Mouse (Mus musculus): Measurements from ENCODE around the gene Cep55. TPM values are rescaled to one million over a fixed set of nuclear protein-coding genes. Genes with fewer than 3 reads are reported as not detected.

The Cep55 gene
- polyA plus RNA-seq, 1 experiment from 2014 or later, result 25.5 TPM

DNA sequence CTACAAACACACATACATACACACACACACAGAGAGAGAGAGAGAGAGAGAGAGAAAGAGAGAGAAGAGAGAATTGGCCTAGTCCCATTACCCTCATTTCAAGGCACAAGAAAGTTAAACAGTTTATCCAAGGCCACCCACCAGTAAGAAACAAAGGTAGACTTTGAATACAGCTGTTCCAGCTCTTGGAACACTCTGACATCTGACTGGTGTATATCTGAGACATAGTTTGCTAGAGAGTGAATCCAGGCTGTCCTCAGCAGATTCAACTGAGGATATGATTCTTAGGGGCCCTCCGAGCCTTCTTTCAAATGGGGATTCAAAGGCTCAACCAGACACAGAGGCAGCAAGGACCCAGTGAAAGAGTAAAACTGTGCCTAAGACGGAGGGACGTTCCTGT, 25.5 kb upstream of the Cep55 start:
- Histone ChIP-seq H3K36me3 (no peaks in the 10 kb centered on the region), H3K4me3 (no peak overlapping the region), H3K4me1 (peaks cover 56% of the 10 kb centered on the region), H3K9me3 (no peaks in the 10 kb centered on the region), H3K4me2 (no peak overlapping the region), H3K27ac (replicated peaks) (0 out of 2 replicates have a peak overlapping the region, but pooled peaks have one; percentile 42), H3K27me3 (replicated peaks) (no peaks in the 10 kb centered on the region; the same call in 1 of the 2 replicates), H3K9ac (no peak overlapping the region)
- ATAC-seq (ENCODE audit: extremely low read depth, insufficient number of reproducible peaks, low FRiP score, low TSS enrichment), result no peak
- WGBS, result 67% methylated on average over 3 of the region's 3 CpGs

GRCm38 (mm10) chr19:38029871-38030270, 24.9 kb upstream of the Cep55 start:
- H3K4me2 ChIP-seq, result 0 out of 2 replicates have a peak overlapping the region, but pooled peaks have one; percentile 4
- peaks cover 54% of the 10 kb centered on the region for H3K4me1 ChIP-seq
- no peak for ATAC-seq (ENCODE audit: extremely low read depth, insufficient number of reproducible peaks, low FRiP score, low TSS enrichment)
- H3K9me3 ChIP-seq, result no peaks in the 10 kb centered on the region
- WGBS, result 54% methylated on average over 3 of the region's 3 CpGs
- 0 out of 2 replicates have a peak overlapping the region, but pooled peaks have one; percentile 42 for H3K27ac ChIP-seq (replicated peaks)
- H3K36me3 ChIP-seq, result no peaks in the 10 kb centered on the region
- no peak overlapping the region for H3K9ac ChIP-seq
- no peaks in the 10 kb centered on the region; the same call in 1 of the 2 replicates for H3K27me3 ChIP-seq (replicated peaks)
- no peak overlapping the region for H3K4me3 ChIP-seq

DNA sequence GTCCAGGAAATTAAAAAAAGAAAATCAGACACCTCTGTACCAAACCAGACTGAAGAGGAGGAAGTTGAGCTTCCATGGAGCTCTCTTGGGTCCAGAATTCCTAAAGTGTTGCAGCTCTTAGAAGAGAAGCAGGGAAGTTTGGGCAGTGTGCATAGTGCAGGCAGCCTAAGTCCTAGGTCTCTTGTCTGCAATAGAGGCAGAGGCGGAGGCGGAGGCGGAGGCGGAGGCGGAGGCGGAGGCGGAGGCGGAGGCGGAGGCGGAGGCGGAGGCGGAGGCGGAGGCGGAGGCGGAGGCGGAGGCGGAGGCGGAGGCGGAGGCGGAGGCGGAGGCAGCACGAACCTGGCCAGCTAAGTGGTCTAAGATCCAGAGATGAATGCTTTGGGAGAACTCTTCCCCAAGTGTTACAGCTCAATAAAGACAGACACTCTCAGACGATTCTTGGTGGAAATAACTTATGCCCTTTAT, 24.1 kb upstream of the Cep55 start:
- Histone ChIP-seq H3K4me2 (peak overlapping the region; percentile 53), H3K27me3 (replicated peaks) (no peaks in the 10 kb centered on the region; the same call in 1 of the 2 replicates), H3K4me1 (peaks cover 46% of the 10 kb centered on the region), H3K4me3 (no peak overlapping the region), H3K9me3 (no peaks in the 10 kb centered on the region), H3K36me3 (no peaks in the 10 kb centered on the region), H3K9ac (0 out of 2 replicates have a peak overlapping the region, but pooled peaks have one; percentile 38), H3K27ac (replicated peaks) (peak overlapping the region; percentile 42; the same call in 1 of the 2 replicates)
- no peak for ATAC-seq (ENCODE audit: extremely low read depth, insufficient number of reproducible peaks, low FRiP score, low TSS enrichment)
- WGBS, result 1% methylated on average over 18 of the region's 23 CpGs

GRCm38 (mm10) chr19:38031144-38031543, 23.7 kb upstream of the Cep55 start:
- peak overlapping the region; percentile 53 for H3K4me2 ChIP-seq
- no peak for ATAC-seq (ENCODE audit: extremely low read depth, insufficient number of reproducible peaks, low FRiP score, low TSS enrichment)
- no peak overlapping the region for H3K4me3 ChIP-seq
- WGBS, result 42% methylated on average over 9 of the region's 9 CpGs
- H3K36me3 ChIP-seq, result no peaks in the 10 kb centered on the region
- H3K27me3 ChIP-seq (replicated peaks), result no peaks in the 10 kb centered on the region; the same call in 1 of the 2 replicates
- no peak overlapping the region for H3K9ac ChIP-seq
- H3K27ac ChIP-seq (replicated peaks), result no peak overlapping the region
- peaks cover 41% of the 10 kb centered on the region for H3K4me1 ChIP-seq
- no peaks in the 10 kb centered on the region for H3K9me3 ChIP-seq

GRCm38 (mm10) chr19:38032993-38033734, 21.6 kb upstream of the Cep55 start:
- H3K9me3 ChIP-seq, result no peaks in the 10 kb centered on the region
- H3K27me3 ChIP-seq (replicated peaks), result no peaks in the 10 kb centered on the region; the same call in 1 of the 2 replicates
- 73% methylated on average over 15 of the region's 15 CpGs for WGBS
- H3K27ac ChIP-seq (replicated peaks), result no peak overlapping the region
- H3K9ac ChIP-seq, result no peak overlapping the region
- H3K4me3 ChIP-seq, result no peak overlapping the region
- no peaks in the 10 kb centered on the region for H3K36me3 ChIP-seq
- H3K4me2 ChIP-seq, result no peak overlapping the region
- H3K4me1 ChIP-seq, result peaks cover 24% of the 10 kb centered on the region
- no peak for ATAC-seq (ENCODE audit: extremely low read depth, insufficient number of reproducible peaks, low FRiP score, low TSS enrichment)

- 74% methylated on average over 2 of the region's 2 CpGs for WGBS
- ATAC-seq (ENCODE audit: extremely low read depth, insufficient number of reproducible peaks, low FRiP score, low TSS enrichment), result no peak
- no peaks in the 10 kb centered on the region for H3K36me3 ChIP-seq
These were observed 21.1 kb upstream of the Cep55 start for GRCm38 (mm10) chr19:38033735-38034057.

GRCm38 (mm10) chr19:38034696-38035095, 20.1 kb upstream of the Cep55 start:
- 61% methylated on average over 2 of the region's 2 CpGs for WGBS
- no peak for ATAC-seq (ENCODE audit: extremely low read depth, insufficient number of reproducible peaks, low FRiP score, low TSS enrichment)
- Histone ChIP-seq H3K9ac (no peak overlapping the region), H3K36me3 (no peaks in the 10 kb centered on the region), H3K4me1 (peaks cover 20% of the 10 kb centered on the region), H3K4me2 (no peak overlapping the region), H3K9me3 (no peaks in the 10 kb centered on the region), H3K4me3 (no peak overlapping the region), H3K27me3 (replicated peaks) (no peaks in the 10 kb centered on the region; the same call in 1 of the 2 replicates), H3K27ac (replicated peaks) (no peak overlapping the region)

More at GRCm38 (mm10) chr19:38033735-38034057, 21.1 kb upstream of the Cep55 start:
- H3K4me2 ChIP-seq, result no peak overlapping the region
- peaks cover 22% of the 10 kb centered on the region for H3K4me1 ChIP-seq
- H3K27me3 ChIP-seq (replicated peaks), result no peaks in the 10 kb centered on the region; the same call in 1 of the 2 replicates
- H3K9ac ChIP-seq, result no peak overlapping the region
- H3K4me3 ChIP-seq, result no peak overlapping the region
- no peaks in the 10 kb centered on the region for H3K9me3 ChIP-seq
- H3K27ac ChIP-seq (replicated peaks), result no peak overlapping the region

DNA sequence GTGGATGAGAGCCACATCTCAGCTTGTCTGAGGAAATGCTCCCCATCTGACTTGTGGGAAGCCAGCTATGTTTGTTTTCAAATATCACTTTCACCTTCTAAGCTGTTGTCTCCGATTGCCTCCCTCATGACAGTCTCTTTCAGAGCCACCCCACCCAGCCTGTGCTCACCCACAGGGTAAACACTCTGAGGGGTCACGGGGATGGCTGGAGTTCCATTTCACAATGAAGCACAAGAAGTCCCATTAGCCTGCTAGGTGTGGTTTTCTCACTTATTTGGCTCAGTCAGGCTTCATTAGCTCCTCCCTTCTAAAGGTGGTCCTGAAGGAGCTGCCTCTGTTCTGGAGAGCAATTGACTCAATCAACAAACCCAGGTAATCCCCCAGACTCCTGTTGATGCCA, 19.0 kb upstream of the Cep55 start:
- Histone ChIP-seq H3K4me3 (no peak overlapping the region), H3K27ac (replicated peaks) (no peak overlapping the region), H3K9me3 (no peaks in the 10 kb centered on the region), H3K4me2 (no peak overlapping the region), H3K27me3 (replicated peaks) (no peaks in the 10 kb centered on the region; the same call in 1 of the 2 replicates), H3K9ac (no peak overlapping the region), H3K4me1 (peaks cover 11% of the 10 kb centered on the region), H3K36me3 (no peaks in the 10 kb centered on the region)
- WGBS, result 65% methylated on average over 2 of the region's 2 CpGs
- no peak for ATAC-seq (ENCODE audit: extremely low read depth, insufficient number of reproducible peaks, low FRiP score, low TSS enrichment)

- ATAC-seq (ENCODE audit: extremely low read depth, insufficient number of reproducible peaks, low FRiP score, low TSS enrichment), result no peak
- Histone ChIP-seq H3K4me3 (no peak overlapping the region), H3K9ac (no peak overlapping the region), H3K36me3 (no peaks in the 10 kb centered on the region), H3K4me1 (peaks cover 18% of the 10 kb centered on the region), H3K4me2 (no peak overlapping the region), H3K27me3 (replicated peaks) (no peaks in the 10 kb centered on the region), H3K27ac (replicated peaks) (no peak overlapping the region), H3K9me3 (no peaks in the 10 kb centered on the region)
- 52% methylated on average over 2 of the region's 2 CpGs for WGBS
These were observed 16.5 kb upstream of the Cep55 start for GRCm38 (mm10) chr19:38038267-38038666.

DNA sequence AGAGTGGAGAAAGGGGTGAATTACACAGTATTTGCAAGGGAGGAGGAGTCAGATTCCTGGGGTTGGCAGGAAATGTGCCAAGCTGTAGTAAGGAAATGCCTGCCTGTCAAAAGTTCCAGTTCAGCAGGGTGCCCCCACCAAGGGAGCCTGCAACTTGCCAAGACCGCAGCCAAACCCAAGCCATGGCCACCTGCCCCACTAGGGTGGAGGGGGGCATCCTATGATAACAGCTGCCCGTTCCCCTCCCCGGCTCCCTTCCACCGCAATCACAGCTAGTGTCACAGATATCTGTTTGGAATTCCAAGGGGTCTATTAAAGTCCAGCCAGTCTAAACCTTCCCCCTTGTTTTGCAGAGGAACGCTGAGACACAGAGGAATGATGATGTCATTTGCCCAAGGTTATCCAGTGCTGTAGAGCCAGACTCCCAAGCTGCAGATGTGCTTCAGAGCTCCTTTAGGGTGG, 12.5 kb upstream of the Cep55 start:
- Histone ChIP-seq H3K9me3 (no peaks in the 10 kb centered on the region), H3K4me2 (peak overlapping the region; percentile 88), H3K4me3 (peak overlapping the region; percentile 60), H3K36me3 (no peaks in the 10 kb centered on the region), H3K27me3 (replicated peaks) (peaks cover 10% of the 10 kb centered on the region; the same call in 1 of the 2 replicates), H3K4me1 (peaks cover 18% of the 10 kb centered on the region), H3K27ac (replicated peaks) (peak overlapping the region; percentile 61), H3K9ac (peak overlapping the region; percentile 78)
- ATAC-seq (ENCODE audit: extremely low read depth, insufficient number of reproducible peaks, low FRiP score, low TSS enrichment), result no peak
- 9% methylated on average over 5 of the region's 5 CpGs for WGBS

- Histone ChIP-seq H3K4me3 (peak within 1 kb of the TSS; percentile 60), H3K9me3 (no peaks in the 10 kb centered on the region), H3K4me2 (peak within 1 kb of the TSS; percentile 88), H3K27me3 (replicated peaks) (peaks cover 11% of the 10 kb centered on the region), H3K4me1 (peaks cover 14% of the 10 kb centered on the region), H3K9ac (peak within 1 kb of the TSS; percentile 78), H3K27ac (replicated peaks) (peak within 1 kb of the TSS; percentile 61), H3K36me3 (no peaks in the 10 kb centered on the region)
- ATAC-seq (ENCODE audit: extremely low read depth, insufficient number of reproducible peaks, low FRiP score, low TSS enrichment), result no peak
- WGBS, result under 1% methylated on average over 28 of the region's 28 CpGs
These were observed 11.4 kb upstream of the Cep55 start, which contains the start of gene Myof for GRCm38 (mm10) chr19:38043281-38043981. Gene Myof (minus strand): TSS chr19:38043577.

All from heart, embryonic 13.5 days (tissue).